Mouse (Mus musculus) E14TG2a.4 (cell line): ENCODE data around the gene Sptbn4.

ENCODE experiments used
- CTCF ChIP-seq: conservative IDR thresholded peaks from 2 replicates; pipeline ENCODE4 v1.5.1; 2014; ENCODE audit warnings: low read length
- NANOG ChIP-seq: IDR thresholded peaks from 2 replicates; pipeline ENCODE4 v1.6.1; 2014; ENCODE audit warnings: borderline replicate concordance, low read length, mixed read lengths
- POU5F1 ChIP-seq: IDR thresholded peaks from 2 replicates; pipeline ENCODE4 v1.6.1; 2014; ENCODE audit warnings: low read length, borderline replicate concordance

- TF ChIP-seq CTCF (peak; percentile 87), NANOG (no peak), POU5F1 (no peak)
Measured at GRCm38 (mm10) chr7:27314393-27314792, 133.1 kb downstream of the Sptbn4 start.
